Mouse (Mus musculus): ENCODE results near the gene 2210011C24Rik.
"Not testable (repeated sequence)": the region's sequence is repeated elsewhere in the genome, so short reads cannot be mapped to it uniquely, and the experiment has no call there.

The 2210011C24Rik gene

GRCm38 (mm10) chr8:84019738-84020137, 7.8 kb upstream of the 2210011C24Rik start:
- no peak for DNase-seq (ENCODE audit: low spot score in 2 of 2)

GRCm38 (mm10) chr8:84015833-84016232, 3.9 kb upstream of the 2210011C24Rik start:
- no peak for DNase-seq (ENCODE audit: low spot score in 2 of 2)

- no peak for DNase-seq (ENCODE audit: low spot score in 2 of 2)
Measured at GRCm38 (mm10) chr8:84012499-84013165, 661 bp upstream of the 2210011C24Rik start.

GRCm38 (mm10) chr8:84010625-84011611, 1.1 kb downstream of the 2210011C24Rik start:
- DNase-seq (ENCODE audit: low spot score in 2 of 2): peak; percentile 20 to 71

- DNase-seq (ENCODE audit: low spot score in 2 of 2): peak; percentile 57 to 84
Measured at GRCm38 (mm10) chr8:84009876-84010275, 2.1 kb downstream of the 2210011C24Rik start.

GRCm38 (mm10) chr8:84008362-84008761, 3.6 kb downstream of the 2210011C24Rik start:
- DNase-seq (ENCODE audit: low spot score in 2 of 2): no peak

GRCm38 (mm10) chr8:84005502-84005901, 6.5 kb downstream of the 2210011C24Rik start:
- DNase-seq (ENCODE audit: low spot score in 2 of 2): not testable (repeated sequence)

- DNase-seq (ENCODE audit: low spot score in 2 of 2): peak; percentile 93
Measured at GRCm38 (mm10) chr8:84004533-84005201, 7.3 kb downstream of the 2210011C24Rik start.

GRCm38 (mm10) chr8:84003612-84004246, 8.2 kb downstream of the 2210011C24Rik start:
- no peak for DNase-seq (ENCODE audit: low spot score in 2 of 2)

GRCm38 (mm10) chr8:84002957-84003611, 8.9 kb downstream of the 2210011C24Rik start:
- no peak for DNase-seq (ENCODE audit: low spot score in 2 of 2)

- no peak for DNase-seq (ENCODE audit: low spot score in 2 of 2)
Measured at GRCm38 (mm10) chr8:84001281-84002000, 10.5 kb downstream of the 2210011C24Rik start, which contains the start of gene 1700067K01Rik. TSS of gene 1700067K01Rik (plus strand) at chr8:84001502.

GRCm38 (mm10) chr8:83999825-84000224, 12.1 kb downstream of the 2210011C24Rik start:
- no peak for DNase-seq (ENCODE audit: low spot score in 2 of 2)

- no peak for DNase-seq (ENCODE audit: low spot score in 2 of 2)
Measured at GRCm38 (mm10) chr8:83999057-83999705, 12.8 kb downstream of the 2210011C24Rik start.

GRCm38 (mm10) chr8:83998231-83999056, 13.5 kb downstream of the 2210011C24Rik start:
- peak; percentile 60 to 75 for DNase-seq (ENCODE audit: low spot score in 2 of 2)

GRCm38 (mm10) chr8:83997511-83998141, 14.3 kb downstream of the 2210011C24Rik start, which contains the start of gene Samd1:
TSS of gene Samd1 (plus strand) at chr8:83997672.
- DNase-seq (ENCODE audit: low spot score in 2 of 2): peak in 1 of 2 experiments; percentile 57

GRCm38 (mm10) chr8:83996567-83997505, 15.1 kb downstream of the 2210011C24Rik start:
- peak; percentile 68 for DNase-seq (ENCODE audit: low spot score in 2 of 2)

GRCm38 (mm10) chr8:83995973-83996372, 16.0 kb downstream of the 2210011C24Rik start:
- DNase-seq (ENCODE audit: low spot score in 2 of 2): no peak
